Mouse (Mus musculus) cerebellum, adult 11-12 months (tissue): ENCODE measurements around the gene H2-Q6.
"Not testable (repeated sequence)": the region's sequence is repeated elsewhere in the genome, so short reads cannot be mapped to it uniquely, and the experiment has no call there.

Experiments used
- DNase-seq: peaks from one replicate; pipeline ENCODE4 v3.0.0; 2022

Gene H2-Q6

GRCm38 (mm10) chr17:35435577-35435976, 10.9 kb downstream of the H2-Q6 start:
- DNase-seq, result not testable (repeated sequence)

GRCm38 (mm10) chr17:35437386-35437936, 12.8 kb downstream of the H2-Q6 start:
- DNase-seq, result not testable (repeated sequence)

GRCm38 (mm10) chr17:35438395-35438794, 13.7 kb downstream of the H2-Q6 start:
- DNase-seq, result not testable (repeated sequence)

GRCm38 (mm10) chr17:35438885-35439284, 14.2 kb downstream of the H2-Q6 start, which contains the start of gene H2-Q7:
TSS of gene H2-Q7 (plus strand) at chr17:35439155.
- peak; percentile 22 for DNase-seq

- DNase-seq, result not testable (repeated sequence)
Observed at GRCm38 (mm10) chr17:35439295-35439747, 14.7 kb downstream of the H2-Q6 start.

GRCm38 (mm10) chr17:35439925-35440645, 15.4 kb downstream of the H2-Q6 start:
- not testable (repeated sequence) for DNase-seq

GRCm38 (mm10) chr17:35442376-35442775, 17.7 kb downstream of the H2-Q6 start:
- DNase-seq, result not testable (repeated sequence)

- not testable (repeated sequence) for DNase-seq
Observed at GRCm38 (mm10) chr17:35444510-35444909, 19.9 kb downstream of the H2-Q6 start.

- DNase-seq, result not testable (repeated sequence)
Observed at GRCm38 (mm10) chr17:35458247-35458646, 33.6 kb downstream of the H2-Q6 start.

- DNase-seq, result not testable (repeated sequence)
Observed at GRCm38 (mm10) chr17:35460513-35461341, 36.1 kb downstream of the H2-Q6 start.

GRCm38 (mm10) chr17:35465651-35466050, 41.0 kb downstream of the H2-Q6 start:
- DNase-seq, result not testable (repeated sequence)

GRCm38 (mm10) chr17:35468936-35469335, 44.3 kb downstream of the H2-Q6 start:
- DNase-seq, result not testable (repeated sequence)

GRCm38 (mm10) chr17:35469842-35470751, 45.4 kb downstream of the H2-Q6 start, which contains the start of gene H2-Q10:
TSS of gene H2-Q10 (plus strand) at chr17:35470089.
- DNase-seq, result no peak
